Mouse (Mus musculus) myocyte (in vitro differentiated cells): Measurements from ENCODE around the gene Ntng1. TPM values are rescaled to one million over a fixed set of nuclear protein-coding genes. Genes with fewer than 3 reads are reported as not detected.

Source experiments
- H3K27me3 ChIP-seq: one replicate; pipeline ENCODE4 v1.6.1; 2011; ENCODE audit not compliant: control insufficient read depth, insufficient read depth, insufficient read length
- H3K36me3 ChIP-seq: one replicate; pipeline ENCODE4 v1.6.1; 2011; ENCODE audit not compliant: control insufficient read depth, insufficient read depth
- H3K4me2 ChIP-seq: one replicate; pipeline ENCODE4 v1.6.1; 2011; ENCODE audit warnings: low read depth, control low read depth
- H3K4me3 ChIP-seq: one replicate; pipeline ENCODE4 v1.5.1; 2011; ENCODE audit warnings: mild to moderate bottlenecking, control low read depth, moderate library complexity
- H3K79me2 ChIP-seq: one replicate; pipeline ENCODE4 v1.6.1; 2011; ENCODE audit not compliant: control insufficient read depth, insufficient read depth
- H3ac ChIP-seq: one replicate; pipeline ENCODE4 v1.6.1; 2011; ENCODE audit not compliant: control insufficient read depth, insufficient read length
- CEBPB ChIP-seq: IDR thresholded peaks from 2 replicates; pipeline ENCODE4 v1.6.1; 2011; ENCODE audit warnings: mild to moderate bottlenecking, moderate library complexity; ENCODE audit not compliant: poor library complexity, insufficient read depth, severe bottlenecking
- E2F4 ChIP-seq: IDR thresholded peaks from one replicate; pipeline ENCODE4 v1.6.1; 2011; ENCODE audit warnings: mild to moderate bottlenecking, control low read depth, moderate library complexity; ENCODE audit not compliant: insufficient read depth
- MAX ChIP-seq: IDR thresholded peaks from one replicate; pipeline ENCODE4 v1.6.1; 2011; ENCODE audit warnings: low read depth, mild to moderate bottlenecking, control low read depth
- MYOD1 ChIP-seq, 3 experiments: IDR thresholded peaks; one replicate each; pipeline ENCODE4 v1.6.1; 2011; ENCODE audit warnings: control low read depth in 2 of 3, low read depth in 2 of 3, mild to moderate bottlenecking in 2 of 3, moderate library complexity in 1 of 3; ENCODE audit not compliant: insufficient read length in 2 of 3, control insufficient read depth in 1 of 3
- MYOG ChIP-seq, 3 experiments: IDR thresholded peaks; one replicate each; pipeline ENCODE4 v1.6.1; 2011; ENCODE audit warnings: control low read depth in 2 of 3, low read depth in 2 of 3, mild to moderate bottlenecking in 2 of 3; ENCODE audit not compliant: insufficient read length in 2 of 3, control insufficient read depth in 1 of 3, insufficient read depth in 1 of 3
- POLR2A ChIP-seq: IDR thresholded peaks from one replicate; pipeline ENCODE4 v1.6.1; 2011; ENCODE audit warnings: low read depth, mild to moderate bottlenecking, control low read depth, moderate library complexity; ENCODE audit not compliant: insufficient read length
- POLR2AphosphoS2 ChIP-seq: IDR thresholded peaks from one replicate; pipeline ENCODE4 v1.6.1; 2011; ENCODE audit warnings: low read depth, control low read depth; ENCODE audit not compliant: insufficient read length
- REST ChIP-seq: IDR thresholded peaks from one replicate; pipeline ENCODE4 v1.6.1; 2011; ENCODE audit warnings: mild to moderate bottlenecking, control low read depth, moderate library complexity; ENCODE audit not compliant: insufficient read depth, insufficient read length
- SRF ChIP-seq: IDR thresholded peaks from one replicate; pipeline ENCODE4 v1.6.1; 2011; ENCODE audit warnings: low read depth; ENCODE audit not compliant: control insufficient read depth, insufficient read length
- TCF12 ChIP-seq: IDR thresholded peaks from one replicate; pipeline ENCODE4 v1.6.1; 2011; ENCODE audit warnings: mild to moderate bottlenecking, control low read depth; ENCODE audit not compliant: poor library complexity, insufficient read depth, severe bottlenecking
- TCF3 ChIP-seq: IDR thresholded peaks from one replicate; pipeline ENCODE4 v1.6.1; 2011; ENCODE audit warnings: low read depth, control low read depth; ENCODE audit not compliant: insufficient read length
- USF1 ChIP-seq: IDR thresholded peaks from one replicate; pipeline ENCODE4 v1.6.1; 2011; ENCODE audit warnings: low read depth, mild to moderate bottlenecking, control low read depth, moderate library complexity
- polyA plus RNA-seq: library from polyadenylated mRNA; unstranded; fragments of >200 nt; fragmentation: generic; extraction: Trizol; gene quantifications from one replicate; pipeline ENCODE4 v1.2.1, GENCODE M21; 2012; ENCODE audit warnings: missing spikeins

Gene Ntng1
- polyA plus RNA-seq, 1 experiment: 0.01 TPM

DNA sequence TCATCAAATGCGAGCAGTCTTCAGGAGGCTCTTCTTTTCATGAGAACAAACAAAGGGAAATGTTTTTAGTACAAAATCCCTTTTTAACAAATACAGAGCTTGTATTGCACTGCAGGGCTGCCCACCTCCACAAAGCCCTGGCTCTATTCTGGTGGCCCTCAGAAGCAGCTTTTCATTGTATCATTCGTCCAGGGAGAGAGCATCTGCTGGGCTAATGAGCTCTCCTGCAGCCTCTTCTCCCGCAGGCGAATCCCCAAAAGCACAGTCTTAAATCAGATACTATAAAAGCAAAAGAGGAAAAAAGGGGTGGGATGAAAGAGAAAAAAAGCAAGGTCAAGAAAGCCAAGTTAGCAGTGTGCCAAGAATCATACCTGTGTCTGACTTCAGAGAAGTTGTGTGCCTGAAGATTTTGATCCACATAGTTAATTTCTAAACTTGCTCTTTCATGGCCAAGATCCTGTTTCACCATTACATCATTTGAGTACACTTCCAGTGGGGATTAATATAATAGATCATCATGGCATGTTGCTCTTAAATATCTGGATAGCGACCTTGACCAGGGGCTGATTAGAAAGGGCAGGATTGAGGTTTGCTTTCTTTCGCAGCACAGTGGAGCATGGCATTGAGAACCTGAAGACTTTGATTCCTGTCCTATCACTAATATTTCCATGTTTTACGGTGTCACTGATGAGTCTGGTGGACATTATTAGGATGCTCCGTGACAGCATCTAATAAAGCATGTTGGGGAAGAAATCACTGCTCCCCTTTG lies 225.7 kb downstream of the Ntng1 start:
- H3K27me3 ChIP-seq: no peaks in the 10 kb centered on the region
- H3ac ChIP-seq: no peak overlapping the region
- no peaks in the 10 kb centered on the region for H3K79me2 ChIP-seq
- H3K36me3 ChIP-seq: no peaks in the 10 kb centered on the region
- H3K4me3 ChIP-seq: no peak overlapping the region
- H3K4me2 ChIP-seq: no peak overlapping the region
- TF ChIP-seq POLR2AphosphoS2: no peak

DNA sequence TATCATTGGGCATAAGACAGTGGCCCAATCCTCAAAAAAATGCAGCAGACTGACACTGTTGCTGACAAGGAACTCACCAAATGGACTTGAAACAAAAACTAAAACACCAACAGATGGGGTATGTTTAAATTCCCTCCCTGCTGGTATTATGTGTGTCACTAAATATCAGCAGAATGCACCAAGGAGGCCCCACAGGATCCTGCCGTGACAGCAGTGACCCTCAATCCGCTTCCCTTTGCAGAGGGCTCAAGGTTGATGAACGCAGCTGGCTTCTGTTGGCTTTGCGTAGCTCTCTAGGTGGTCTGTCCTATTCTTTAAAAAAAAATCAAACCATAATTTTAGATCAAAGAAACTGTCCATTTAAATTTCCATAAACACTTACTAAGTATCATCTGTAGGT lies 226.7 kb downstream of the Ntng1 start:
- no peak overlapping the region for H3ac ChIP-seq
- no peak overlapping the region for H3K4me2 ChIP-seq
- H3K4me3 ChIP-seq: no peak overlapping the region
- TF ChIP-seq REST: no peak
- TF ChIP-seq SRF: no peak
- TF ChIP-seq TCF3: no peak
- TF ChIP-seq TCF12: no peak
- no peak for TF ChIP-seq POLR2AphosphoS2
- TF ChIP-seq POLR2A: no peak
- no peak for TF ChIP-seq MYOD1 (IDR thresholded peaks at IDR 0.05; ENCODE audit: control insufficient read depth in 1 of 3, insufficient read length in 2 of 3, low read depth in 2 of 3)
- TF ChIP-seq E2F4: no peak
- TF ChIP-seq CEBPB: no peak
- no peak for TF ChIP-seq USF1
- TF ChIP-seq MYOG (IDR thresholded peaks at IDR 0.05; ENCODE audit: control insufficient read depth in 1 of 3, insufficient read depth in 1 of 3, insufficient read length in 2 of 3, low read depth in 2 of 3): no peak
- TF ChIP-seq MAX: no peak
- H3K36me3 ChIP-seq: no peaks in the 10 kb centered on the region
- no peaks in the 10 kb centered on the region for H3K79me2 ChIP-seq
- no peaks in the 10 kb centered on the region for H3K27me3 ChIP-seq

DNA sequence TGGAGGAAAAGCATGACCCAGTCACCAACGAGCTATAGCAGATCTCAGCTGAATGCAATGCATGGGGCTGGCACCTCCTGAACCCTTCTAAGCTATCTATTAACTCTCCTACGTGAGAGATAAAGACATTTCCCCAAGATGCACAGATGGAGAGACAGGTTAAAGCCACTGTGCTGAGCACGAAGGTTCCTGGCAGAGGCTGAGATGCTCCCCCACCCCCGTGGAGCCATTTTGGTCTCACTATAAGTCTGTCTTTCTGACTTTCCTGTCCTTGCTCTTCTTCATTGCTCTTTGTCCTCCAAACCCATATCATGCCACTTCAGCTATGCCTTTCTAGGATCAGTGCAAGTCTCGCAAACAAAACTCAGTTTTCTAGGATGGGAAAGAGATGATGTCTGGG lies 229.6 kb downstream of the Ntng1 start:
- TF ChIP-seq MYOD1 (IDR thresholded peaks at IDR 0.05; ENCODE audit: control insufficient read depth in 1 of 3, insufficient read length in 2 of 3, low read depth in 2 of 3): no peak
- no peak for TF ChIP-seq POLR2A
- no peak for TF ChIP-seq SRF
- no peak for TF ChIP-seq POLR2AphosphoS2
- no peak for TF ChIP-seq CEBPB
- no peak for TF ChIP-seq TCF3
- no peak for TF ChIP-seq E2F4
- TF ChIP-seq TCF12: no peak
- no peak for TF ChIP-seq MAX
- TF ChIP-seq USF1: no peak
- TF ChIP-seq MYOG (IDR thresholded peaks at IDR 0.05; ENCODE audit: control insufficient read depth in 1 of 3, insufficient read depth in 1 of 3, insufficient read length in 2 of 3, low read depth in 2 of 3): no peak
- TF ChIP-seq REST: no peak
- Histone ChIP-seq H3K79me2 (no peaks in the 10 kb centered on the region), H3K27me3 (no peaks in the 10 kb centered on the region), H3K4me3 (no peak overlapping the region), H3K36me3 (no peaks in the 10 kb centered on the region), H3ac (no peak overlapping the region), H3K4me2 (no peak overlapping the region)

DNA sequence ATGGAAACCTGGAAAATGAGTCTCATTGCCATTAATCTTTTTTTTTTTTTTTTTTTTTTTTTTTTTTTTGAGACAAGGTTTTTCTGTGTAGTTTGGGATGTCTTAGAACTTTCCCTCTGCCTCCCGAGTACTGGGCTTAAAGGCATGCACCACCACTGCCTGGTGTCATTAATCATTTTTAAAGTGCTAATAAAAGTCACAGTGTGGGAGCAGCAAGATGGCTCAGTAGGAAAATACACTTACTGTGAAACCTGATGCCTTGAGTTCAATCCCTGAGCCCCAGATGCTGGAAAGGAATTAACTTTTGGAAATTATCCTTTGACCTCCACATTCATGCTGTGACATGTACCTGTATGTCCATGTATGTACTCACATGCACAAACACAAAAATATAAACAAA lies 253.2 kb downstream of the Ntng1 start:
- no peak overlapping the region for H3ac ChIP-seq
- no peaks in the 10 kb centered on the region for H3K27me3 ChIP-seq
- no peak overlapping the region for H3K4me2 ChIP-seq
- H3K36me3 ChIP-seq: no peaks in the 10 kb centered on the region
- TF ChIP-seq POLR2A (no peak), USF1 (no peak), MYOG (IDR thresholded peaks at IDR 0.05; ENCODE audit: control insufficient read depth in 1 of 3, insufficient read depth in 1 of 3, insufficient read length in 2 of 3, low read depth in 2 of 3) (no peak), REST (no peak), TCF3 (no peak), TCF12 (no peak), CEBPB (no peak), MYOD1 (IDR thresholded peaks at IDR 0.05; ENCODE audit: control insufficient read depth in 1 of 3, insufficient read length in 2 of 3, low read depth in 2 of 3) (no peak), MAX (no peak), E2F4 (no peak), POLR2AphosphoS2 (no peak)
- no peak overlapping the region for H3K4me3 ChIP-seq
- no peaks in the 10 kb centered on the region for H3K79me2 ChIP-seq

DNA sequence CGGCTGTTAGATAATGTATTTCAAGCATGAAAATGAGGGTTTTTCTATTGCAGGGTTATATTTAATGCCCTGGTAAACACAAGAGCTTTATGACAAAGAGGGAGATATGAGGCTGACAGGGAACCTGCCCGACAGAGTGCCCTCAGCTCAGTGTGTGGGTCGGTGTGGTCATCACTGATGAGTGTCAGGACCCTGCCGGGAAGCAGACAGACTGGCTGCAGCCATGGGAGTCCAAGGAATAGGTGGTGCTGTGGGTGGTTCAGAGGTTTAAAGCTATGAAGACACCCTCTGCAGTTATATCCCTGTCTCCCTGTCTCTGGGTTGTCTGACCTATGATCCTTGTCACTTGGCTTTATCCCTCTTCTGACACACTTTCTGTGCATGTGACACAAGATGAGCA lies 258.1 kb downstream of the Ntng1 start:
- no peak overlapping the region for H3K4me3 ChIP-seq

More for the DNA sequence above, 258.1 kb downstream of the Ntng1 start:
- no peak for TF ChIP-seq TCF3
- no peak for TF ChIP-seq POLR2AphosphoS2
- TF ChIP-seq POLR2A: no peak
- no peak for TF ChIP-seq REST
- no peak for TF ChIP-seq CEBPB
- no peak for TF ChIP-seq SRF
- no peak for TF ChIP-seq MYOG (IDR thresholded peaks at IDR 0.05; ENCODE audit: control insufficient read depth in 1 of 3, insufficient read depth in 1 of 3, insufficient read length in 2 of 3, low read depth in 2 of 3)
- no peak for TF ChIP-seq TCF12
- no peak for TF ChIP-seq E2F4
- no peak for TF ChIP-seq USF1
- TF ChIP-seq MYOD1 (IDR thresholded peaks at IDR 0.05; ENCODE audit: control insufficient read depth in 1 of 3, insufficient read length in 2 of 3, low read depth in 2 of 3): no peak
- TF ChIP-seq MAX: no peak
- Histone ChIP-seq H3K27me3 (no peaks in the 10 kb centered on the region), H3K4me2 (no peak overlapping the region), H3K79me2 (no peaks in the 10 kb centered on the region), H3ac (no peak overlapping the region), H3K36me3 (no peaks in the 10 kb centered on the region)
